Mouse (Mus musculus) right cerebral cortex, postnatal 14 days (tissue): ENCODE data around the gene Fam129a.

Experiments
- DNase-seq: peaks from one replicate; pipeline ENCODE4 v3.0.0; 2022

Gene Fam129a

DNA sequence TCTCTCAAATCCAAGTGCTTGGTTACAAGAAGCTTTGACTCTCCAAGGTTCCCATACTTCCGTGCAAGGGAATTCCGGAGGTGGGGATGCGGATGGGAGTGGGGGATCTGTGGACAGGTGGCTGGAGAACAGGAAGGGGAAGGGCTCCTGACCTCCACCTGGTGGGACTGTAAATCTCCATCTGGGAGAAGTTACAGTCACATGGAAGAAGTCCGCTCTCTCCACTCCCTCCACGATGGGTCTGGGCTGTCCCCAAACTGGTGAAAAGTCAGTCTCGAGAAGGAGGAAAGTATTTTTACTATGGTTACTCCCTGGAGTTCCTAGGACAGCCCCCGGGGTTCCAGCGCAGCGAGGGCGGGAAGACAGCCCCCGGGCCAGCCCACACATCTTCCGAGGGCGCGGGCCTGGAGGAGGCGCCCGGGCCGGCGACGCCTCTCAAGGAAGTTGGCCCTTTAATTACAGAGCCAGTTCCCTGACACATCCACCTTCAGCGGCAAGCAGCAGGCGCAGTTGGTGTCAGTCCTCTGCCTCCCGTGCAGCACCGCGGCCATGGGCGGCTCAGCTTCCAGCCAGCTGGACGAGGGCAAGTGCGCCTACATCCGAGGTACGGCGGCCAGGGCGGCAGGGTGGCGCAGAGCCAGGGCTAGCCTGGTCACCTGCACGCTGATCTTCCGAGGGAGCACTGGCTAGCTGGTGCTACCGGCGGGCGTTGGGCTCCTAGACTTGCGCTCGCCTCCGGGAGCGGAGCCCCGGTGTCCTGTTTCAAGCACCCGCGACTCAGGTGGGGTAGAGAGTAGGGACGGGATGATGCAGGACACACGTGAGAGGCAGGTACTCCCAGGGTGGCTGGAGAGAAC lies at the start of gene Fam129a:
Gene Fam129a, plus strand, starts transcription at position 206 of the 857 bp plus-strand sequence.
- DNase-seq = peak; percentile 10

DNA sequence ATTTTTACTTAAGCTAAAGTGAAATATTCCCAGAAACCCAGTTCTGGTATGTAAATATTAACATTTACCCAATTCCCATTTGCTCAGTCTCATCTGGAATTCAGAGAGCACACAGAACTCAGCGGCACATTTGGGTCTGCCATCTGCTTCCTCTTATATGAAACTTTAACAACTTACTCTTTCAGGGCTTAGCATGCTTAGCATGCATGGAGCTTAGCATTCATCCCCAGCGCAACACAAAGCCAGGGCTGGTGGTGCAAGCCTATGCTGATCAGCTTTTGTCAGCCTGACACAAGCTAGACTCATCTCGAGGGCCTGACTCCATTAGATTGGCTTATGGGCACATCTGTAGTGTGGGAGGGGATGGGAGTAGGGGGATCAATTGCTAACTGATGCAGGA lies 44.3 kb upstream of the Fam129a start:
- no peak for DNase-seq

DNA sequence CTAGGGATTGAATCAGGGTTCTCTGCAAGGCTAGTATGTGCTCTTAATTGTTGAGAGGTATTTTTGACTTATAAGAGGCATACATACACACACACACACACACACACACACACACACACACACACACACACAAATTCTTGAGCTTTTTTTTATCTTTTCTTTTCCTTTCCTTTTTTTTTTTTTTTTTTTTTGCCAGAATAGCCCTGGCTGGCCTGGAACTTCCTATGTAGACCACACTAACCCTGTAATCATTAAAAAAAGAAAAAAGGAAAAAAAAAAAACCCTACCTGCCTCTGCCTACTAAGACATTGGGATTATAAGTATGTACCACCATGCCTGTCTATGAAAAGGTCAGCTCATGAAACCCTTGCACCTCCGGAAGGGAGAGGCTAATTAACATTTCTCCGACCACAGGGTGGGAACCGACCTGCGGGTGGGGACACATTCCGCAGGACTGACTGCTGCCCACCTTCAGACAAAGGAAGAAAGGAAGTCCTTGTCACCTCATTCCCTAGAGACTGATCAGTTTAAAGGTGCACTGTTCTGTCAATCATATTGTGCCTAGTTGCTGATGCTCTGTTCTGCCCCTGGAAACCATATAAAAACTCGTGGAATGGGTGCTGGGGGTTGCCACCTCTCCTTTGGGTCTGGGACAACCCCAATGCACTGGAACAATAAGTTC lies 27.0 kb upstream of the Fam129a start:
- DNase-seq = no peak

DNA sequence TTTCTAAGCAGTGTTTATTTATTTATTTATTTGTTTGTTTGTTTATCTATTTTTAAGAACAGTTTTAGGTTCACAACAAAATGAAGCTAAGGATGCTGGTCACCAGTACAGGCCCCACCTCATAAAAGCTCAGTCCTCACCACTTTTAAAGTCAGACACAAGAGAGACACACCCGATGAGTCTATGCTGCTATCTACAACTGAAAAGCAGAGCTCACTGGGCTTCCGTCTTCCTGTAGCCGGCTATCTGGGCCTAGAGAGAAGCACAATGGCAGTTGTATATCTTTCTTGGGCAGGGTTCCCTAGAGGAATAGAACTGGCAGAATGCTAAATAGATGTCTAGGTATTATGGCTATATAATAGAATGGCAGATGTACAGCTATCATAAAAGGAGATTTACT lies 26.4 kb upstream of the Fam129a start:
- no peak for DNase-seq

DNA sequence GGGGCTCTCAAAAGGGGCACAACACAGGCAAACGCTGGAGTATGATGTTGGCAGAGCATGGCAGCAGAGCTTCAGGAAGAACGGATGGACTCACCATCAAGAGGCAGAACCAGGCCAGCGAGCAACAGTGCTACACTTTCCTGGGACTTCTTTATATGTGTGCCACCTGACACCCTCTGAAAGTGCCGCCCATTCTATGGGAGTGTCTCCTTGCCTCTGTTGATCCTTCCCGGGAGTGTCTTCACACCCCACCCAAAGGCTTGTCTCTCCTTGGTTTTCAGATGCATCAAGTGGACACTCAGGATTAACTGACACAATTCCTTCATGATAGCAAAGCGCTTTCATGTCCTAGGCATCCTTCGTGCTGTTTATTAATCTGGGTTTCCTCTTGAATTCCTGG lies 25.4 kb upstream of the Fam129a start:
- DNase-seq = no peak

DNA sequence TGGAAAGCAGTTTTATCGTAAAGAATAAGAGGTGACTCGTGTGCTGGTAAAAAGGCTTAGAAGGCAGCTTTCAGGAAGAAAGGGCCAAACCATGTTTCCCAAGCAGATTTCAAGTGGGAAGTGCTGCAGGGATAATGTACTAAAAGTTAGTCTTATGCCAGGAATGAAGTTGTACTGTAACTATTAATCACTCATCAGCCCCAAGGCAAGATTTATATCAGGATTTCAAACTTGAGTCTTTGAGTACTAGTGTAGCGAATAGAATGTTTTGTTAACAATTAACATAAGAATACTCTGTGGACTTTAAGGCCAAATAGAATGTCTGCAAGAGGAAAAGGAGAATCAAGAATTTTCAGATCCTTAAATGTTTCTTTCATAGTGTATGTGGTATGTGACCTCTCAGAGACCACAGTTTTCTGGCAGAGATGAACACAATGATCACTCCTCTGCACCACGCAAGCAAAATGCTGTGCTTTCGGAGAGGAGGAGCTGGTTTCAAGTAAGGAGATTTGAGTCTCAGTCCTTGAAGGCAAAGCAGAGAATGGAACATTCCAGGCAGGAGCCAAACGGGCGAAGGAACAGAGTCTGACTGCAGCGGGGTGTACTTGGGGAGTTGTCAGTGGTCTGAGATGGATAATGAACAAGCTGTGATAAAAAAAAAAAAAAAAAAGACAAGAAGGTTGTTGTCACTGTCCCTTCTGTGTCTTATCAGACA lies 21.9 kb upstream of the Fam129a start:
- DNase-seq = no peak

DNA sequence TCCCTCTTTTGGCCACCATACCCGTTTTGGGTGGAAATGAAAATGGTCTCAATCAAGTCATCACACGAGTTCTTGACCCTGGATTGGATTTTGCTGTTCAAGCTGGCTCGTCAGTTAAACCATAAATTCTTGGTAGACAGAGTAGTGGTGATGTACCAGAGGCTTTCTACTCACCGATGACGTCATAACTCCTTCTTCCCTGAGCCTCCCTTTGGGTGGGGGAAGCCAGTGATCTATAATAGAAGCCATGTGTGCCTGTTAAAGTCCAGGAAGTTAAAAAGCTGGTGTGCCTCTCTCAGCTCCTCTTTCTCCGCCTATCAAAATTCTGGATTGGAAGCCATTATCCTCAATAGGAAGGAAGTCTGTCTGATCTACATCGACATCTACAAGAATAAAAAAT lies 21.2 kb upstream of the Fam129a start:
- DNase-seq = no peak

DNA sequence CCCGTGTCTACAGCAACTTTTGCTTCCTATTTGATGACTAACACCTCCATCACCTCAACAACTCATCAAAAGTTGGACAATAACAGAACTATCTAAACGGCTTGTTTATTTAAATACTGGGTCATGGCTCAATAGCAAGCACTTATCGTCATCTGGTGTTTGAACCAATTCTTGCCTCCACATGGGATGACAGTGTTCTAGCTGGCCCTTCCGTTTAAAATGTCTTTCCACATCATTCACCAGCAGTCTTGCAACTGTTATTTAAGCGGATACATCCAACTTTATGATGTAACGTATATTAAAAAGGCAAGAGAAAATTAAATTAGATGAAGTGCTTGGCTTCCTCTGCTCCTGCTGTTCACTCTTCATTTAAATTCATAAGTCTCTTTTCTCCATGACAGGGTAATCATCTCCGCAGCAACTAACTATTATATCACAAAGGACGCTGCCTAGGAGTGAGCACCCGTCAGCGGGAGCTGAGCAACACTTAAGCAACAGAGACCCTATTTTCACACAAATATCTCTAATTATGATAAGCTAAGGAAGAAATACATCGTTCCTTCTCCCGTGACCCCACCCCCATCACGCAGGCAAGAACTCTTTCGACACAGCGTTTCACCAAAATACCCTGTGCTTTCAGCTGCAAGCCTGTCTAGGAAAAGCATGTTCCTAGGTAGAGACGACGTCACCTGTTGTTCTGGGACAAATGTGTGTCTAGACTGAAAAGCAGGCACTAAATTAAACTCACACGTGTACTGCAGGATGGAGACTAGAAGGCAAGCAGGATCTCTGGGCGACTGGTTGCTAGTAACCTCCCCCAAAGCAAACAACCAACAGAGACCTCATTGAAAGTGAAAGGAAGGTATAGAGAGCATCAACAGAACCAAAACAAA lies 20.2 kb upstream of the Fam129a start:
- DNase-seq = no peak

DNA sequence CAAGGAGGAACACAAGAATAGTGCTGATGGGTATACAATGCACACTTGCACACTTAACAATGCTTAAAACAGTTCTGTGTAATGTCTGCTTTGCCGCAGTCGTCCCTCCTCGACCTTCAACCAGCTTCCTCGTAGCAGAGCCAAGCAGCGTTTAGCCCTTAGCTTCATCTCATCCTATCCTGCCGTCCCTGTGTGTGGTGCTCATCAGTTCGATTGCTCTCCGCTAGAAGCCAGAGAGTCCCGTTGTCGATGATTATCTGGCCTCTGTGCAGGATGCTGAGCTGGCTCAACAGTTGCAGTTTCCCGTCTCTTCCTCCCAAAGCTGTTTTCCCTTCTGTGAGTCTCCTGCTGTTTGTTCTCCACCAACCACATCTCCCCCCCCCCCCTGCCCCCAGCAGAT lies 10.4 kb upstream of the Fam129a start:
- no peak for DNase-seq

DNA sequence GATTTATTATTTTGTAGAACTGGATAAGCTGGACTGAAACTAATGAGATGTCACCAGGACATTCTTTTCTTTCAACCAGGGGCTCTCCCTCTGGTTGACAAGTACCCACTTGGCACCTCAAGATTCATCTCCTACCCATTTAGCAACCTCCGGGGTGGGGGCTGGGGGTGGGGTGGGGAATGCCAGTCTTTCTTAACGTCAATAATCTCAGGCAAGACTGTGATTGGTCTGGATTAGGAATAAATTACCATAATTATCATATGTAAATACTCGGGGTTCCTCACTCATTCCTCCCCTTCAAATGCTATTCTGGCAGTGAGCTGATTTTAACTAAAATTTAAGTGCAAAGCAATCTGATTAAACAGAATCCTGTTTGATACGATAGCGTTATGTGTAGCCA lies 7.6 kb upstream of the Fam129a start:
- no peak for DNase-seq

DNA sequence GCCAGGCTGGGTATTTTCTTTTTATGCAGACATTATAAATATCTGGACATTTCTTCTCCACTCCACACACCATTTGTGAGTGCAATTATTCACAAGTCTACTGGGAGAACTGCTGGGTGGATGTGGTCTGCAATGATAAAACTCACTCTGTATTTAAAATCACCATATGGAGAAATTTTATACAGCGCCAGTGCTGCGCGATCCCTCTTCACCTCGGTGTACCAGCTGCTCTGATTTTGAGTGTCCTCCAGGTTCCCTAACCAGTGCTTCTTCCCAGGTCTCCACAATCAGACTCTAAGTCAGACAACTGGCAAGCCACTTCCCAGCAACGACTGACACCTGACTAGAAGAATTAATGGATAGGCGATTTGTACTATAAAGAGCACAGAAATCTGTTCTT lies 7.1 kb upstream of the Fam129a start:
- no peak for DNase-seq

DNA sequence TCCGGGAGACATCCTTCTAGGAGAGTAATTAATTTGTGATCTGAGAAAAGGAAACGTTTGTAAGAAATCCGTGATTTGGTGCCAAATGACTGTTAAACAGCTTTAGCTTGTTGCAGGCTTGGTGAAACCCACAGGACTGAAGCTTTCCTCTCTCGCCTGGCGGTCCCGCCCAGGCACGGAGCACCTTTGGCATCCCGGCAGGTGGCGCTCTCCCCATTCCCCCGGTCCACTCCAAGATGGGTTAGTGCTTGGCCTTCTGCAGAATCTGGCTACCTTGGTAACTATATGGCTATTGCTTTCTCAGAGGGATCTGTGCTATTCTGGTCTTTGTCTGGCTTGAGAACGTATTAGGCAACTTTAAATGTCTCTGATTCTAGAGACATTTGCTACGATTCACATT lies 6.6 kb upstream of the Fam129a start:
- DNase-seq = peak; percentile 86

DNA sequence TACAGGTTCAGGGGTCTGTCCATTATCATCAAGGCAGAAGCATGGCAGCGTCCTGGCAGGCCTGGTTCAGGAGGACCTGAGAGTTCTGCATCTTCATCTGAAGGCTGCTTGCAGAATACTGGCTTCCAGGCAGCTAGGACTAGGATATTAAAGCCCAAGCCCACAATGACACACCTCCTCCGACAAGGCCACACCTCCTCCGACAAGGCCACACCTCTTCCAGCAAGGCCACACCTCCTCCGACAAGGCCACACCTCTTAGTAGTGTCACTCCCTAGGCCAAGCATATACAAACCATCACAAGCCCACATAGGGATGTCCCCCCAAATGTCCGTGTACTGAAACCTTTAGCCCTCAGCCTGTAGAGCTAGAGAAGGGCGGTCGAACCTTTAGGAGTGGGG lies 2.3 kb upstream of the Fam129a start:
- DNase-seq = no peak

DNA sequence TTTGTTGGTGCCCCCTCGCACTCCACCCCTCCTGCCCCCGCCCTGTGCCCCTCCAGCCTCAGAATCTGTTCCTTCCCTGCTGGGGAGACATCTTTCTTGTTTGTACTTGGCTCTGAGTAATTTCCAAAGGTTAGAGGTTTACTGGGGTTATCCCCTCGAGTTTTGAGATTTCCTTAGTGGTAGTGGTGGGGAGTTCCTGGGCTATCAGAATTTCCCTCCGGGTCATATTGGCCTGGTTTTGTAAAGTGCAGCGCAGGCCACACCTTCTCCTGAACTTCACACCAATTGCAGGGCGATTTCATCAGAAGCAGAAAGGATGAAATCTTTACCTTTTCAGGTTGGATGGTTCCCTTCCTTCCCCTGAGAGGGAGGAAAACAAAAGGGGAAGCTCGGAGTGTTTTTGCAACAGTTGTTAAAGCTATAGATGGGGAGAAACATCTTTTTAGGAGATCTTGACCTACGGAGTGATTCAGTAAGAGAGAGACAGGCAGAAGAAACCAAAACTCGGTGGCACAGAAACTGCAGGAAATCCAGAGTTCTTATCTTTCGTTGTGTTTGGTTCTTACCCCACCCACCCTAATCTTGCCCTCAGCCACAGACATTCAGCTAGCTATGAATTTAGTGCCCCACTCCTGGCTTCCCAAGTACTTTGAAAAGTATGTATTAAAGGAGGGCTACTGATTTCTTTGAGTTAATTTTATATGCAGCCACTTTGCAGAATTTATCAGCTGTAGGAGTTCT lies 1.0 kb downstream of the Fam129a start:
- DNase-seq = no peak

DNA sequence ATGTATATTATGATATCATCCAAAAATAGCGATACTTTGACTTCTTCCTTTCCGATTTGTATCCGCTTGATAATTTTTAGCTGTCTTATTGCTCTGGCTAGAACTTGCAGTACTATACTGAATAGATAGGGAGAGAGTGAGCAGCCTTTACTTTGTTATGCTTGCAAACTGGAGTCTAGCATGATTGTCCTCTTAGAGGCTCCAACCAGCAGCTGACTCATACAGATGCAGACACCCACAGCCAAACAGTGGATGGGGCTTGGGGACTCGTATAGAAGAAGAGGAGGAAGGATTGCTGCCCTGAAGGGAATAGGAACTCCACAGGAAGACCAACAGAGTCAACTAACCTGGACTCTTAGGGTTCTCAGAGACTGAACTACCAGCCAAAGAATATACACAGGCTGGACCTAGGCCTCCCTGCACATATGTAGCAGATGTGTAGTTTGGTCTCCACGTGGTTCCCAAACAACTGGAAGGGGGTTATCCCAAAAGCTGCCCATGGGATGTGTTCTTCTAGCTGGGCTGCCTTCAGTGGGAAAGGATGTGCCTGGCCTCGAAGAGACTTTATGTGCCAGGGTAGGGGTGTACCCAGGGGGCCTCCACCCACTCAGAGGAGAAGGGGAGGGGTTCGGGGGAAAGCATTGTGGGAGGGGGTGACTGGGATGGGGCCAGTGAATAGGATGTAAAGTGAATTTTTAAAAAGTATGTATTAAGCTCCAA lies 1.8 kb downstream of the Fam129a start:
- DNase-seq = no peak

DNA sequence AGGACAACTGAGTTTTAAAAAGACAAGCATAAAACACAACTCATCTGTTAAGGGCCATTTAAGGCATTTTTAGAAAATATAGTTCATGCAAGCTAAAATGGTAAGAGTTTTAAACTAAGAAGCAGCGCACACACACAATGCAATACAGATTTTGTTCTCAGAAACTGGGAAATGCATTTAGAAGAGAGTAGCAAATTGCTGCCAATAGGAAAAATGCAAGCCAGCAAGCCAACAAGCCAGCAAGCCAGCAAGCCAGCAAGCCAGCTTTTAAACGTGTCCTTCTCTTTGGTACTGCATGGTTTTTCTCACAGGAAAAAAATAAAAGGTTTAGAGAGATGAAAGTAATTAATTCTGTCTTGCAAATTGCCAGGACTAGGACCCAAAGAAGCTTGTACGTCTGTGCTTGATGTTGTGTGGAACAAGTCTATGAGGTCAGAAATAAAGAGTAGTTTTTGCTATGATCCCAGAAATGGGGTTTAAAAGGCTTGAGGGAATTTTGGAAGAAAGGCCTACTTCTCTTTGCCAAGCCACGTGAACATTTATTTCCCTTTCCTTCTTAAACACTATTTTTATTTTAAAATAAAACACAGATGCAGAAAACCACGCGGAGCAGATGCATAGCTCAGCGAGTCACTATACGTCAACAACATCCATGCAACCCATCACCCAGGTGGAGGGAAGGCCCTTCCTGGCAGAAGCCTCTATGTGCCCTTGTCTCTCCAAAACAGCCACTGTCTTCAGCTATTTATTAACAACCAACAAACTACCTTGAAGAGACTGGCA lies 9.4 kb downstream of the Fam129a start:
- no peak for DNase-seq

DNA sequence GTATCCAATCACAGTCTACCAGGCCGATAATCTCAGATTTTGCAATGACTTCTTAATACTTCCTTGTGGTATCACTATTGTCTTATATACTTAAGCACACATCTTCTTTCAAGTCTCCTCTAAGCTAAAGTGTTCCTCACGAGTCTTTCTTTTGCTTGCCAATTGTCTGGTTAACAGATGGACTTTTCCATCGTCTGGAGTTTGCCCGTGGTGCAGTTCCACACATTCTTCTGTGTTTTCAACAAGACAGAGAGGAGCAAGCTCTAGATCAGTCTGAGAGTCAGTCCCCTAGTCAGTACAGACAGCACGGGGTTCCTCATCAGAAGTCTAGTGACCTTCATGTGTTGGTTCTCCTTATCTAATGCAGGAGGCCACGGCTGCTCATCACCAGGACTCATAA lies 10.5 kb downstream of the Fam129a start:
- no peak for DNase-seq

DNA sequence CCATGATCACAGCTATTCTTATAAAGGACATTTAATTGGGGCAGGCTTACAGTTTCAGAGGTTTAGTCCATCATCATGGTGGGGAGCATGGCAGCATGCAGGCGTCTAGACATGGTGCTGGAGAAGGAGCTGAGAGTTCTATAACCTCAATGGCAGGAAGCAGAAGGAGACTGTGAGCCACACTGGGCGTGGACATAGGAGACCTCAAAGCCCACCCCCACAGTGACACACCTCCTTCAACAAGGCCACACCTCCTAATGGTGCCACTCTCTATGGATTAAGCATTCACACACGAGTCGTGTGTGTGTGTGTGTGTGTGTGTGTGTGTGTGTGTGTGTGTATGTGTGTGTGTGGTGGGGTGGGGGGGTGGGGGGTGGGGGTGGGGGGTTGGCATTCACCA lies 11.0 kb downstream of the Fam129a start:
- no peak for DNase-seq

DNA sequence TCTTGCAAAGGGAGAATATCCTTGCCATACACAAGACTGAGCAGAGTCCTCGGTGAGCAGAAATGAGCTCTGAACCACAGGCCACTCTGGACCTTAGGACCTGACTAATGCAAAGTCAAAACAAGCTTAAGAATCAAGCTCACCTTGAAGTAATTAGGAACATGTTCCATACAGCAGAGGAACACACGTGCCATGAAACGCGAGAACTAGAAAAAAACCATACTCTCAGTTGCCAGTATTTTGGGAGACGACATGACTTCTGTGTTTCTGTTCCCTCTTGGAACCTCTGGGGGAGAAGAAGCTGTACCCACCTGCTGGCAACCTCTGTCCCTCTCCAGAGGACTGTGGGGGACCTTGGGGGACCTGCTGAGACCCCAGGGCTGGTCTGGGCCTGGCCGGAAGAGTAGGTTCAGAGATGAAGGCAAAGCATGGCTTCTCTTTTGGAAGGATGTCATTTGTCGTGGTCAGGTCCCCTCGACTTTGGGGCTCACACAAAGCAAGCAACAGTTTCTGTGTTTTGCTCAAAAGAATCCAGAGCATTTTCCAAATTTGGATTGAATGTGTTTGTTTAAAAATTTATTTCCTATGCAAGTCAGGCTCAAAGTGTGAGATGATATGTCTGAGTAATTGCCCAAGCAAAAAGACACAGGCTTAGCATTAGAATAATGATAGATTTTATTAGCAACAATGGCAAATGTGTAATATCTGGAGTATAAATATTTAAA lies 12.6 kb downstream of the Fam129a start:
- DNase-seq = no peak

DNA sequence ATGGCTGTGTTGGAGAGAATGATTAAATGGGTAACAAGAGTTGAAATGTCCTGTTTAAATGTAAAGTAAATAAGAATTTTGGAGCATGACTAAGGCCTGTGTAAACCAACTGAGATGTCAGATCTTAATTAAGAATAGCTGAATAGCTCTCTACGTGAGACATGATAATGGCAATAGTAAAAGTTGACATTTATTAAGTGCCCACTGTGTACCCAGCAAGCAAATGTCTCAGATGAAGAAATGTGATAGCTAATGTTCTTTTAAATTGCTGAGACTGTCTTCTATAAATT lies 13.1 kb downstream of the Fam129a start:
- no peak for DNase-seq
